ENCODE assay signal across 12 mouse cellular contexts in genomic region chr13:71239782-71240181, GRCm38 (mm10).
"Had no signal": no experiment of that assay in that cellular context is flagged by ENCODE, and none has a peak within 500 bp of the region (broad histone marks: within the 10 kb centered on the region; RNA-seq: fewer than 3 reads in every experiment).

No protein-coding gene starts in this region.

- DNase-seq: kidney, adult 11 months; kidney, adult 9 months; kidney, postnatal 14 days; layer of hippocampus, adult 9-11 months; liver; liver, embryonic 13.5 days; liver, postnatal 0 days; right cerebral cortex, postnatal 25 days; thymus, postnatal 4 days had no signal

- H3K27ac ChIP-seq: limb, embryonic 12.5 days; liver, embryonic 13.5 days; lung, embryonic 15.5 days; midbrain, embryonic 15.5 days had no signal

- ATAC-seq: liver, postnatal 0 days; midbrain, embryonic 15.5 days had no signal

- H3K4me1 ChIP-seq: liver, embryonic 13.5 days; lung, embryonic 15.5 days; midbrain, embryonic 15.5 days had no signal

- H3K4me3 ChIP-seq: limb, embryonic 12.5 days; liver, embryonic 13.5 days; lung, embryonic 15.5 days; midbrain, embryonic 15.5 days had no signal

- H3K36me3 ChIP-seq: limb, embryonic 12.5 days; liver, embryonic 13.5 days; lung, embryonic 15.5 days; midbrain, embryonic 15.5 days had no signal

- H3K9ac ChIP-seq: limb, embryonic 12.5 days; liver, embryonic 13.5 days; liver, postnatal 0 days; lung, embryonic 15.5 days; midbrain, embryonic 15.5 days had no signal

- H3K4me2 ChIP-seq: limb, embryonic 12.5 days; liver, embryonic 13.5 days; lung, embryonic 15.5 days; midbrain, embryonic 15.5 days had no signal

- H3K9me3 ChIP-seq: limb, embryonic 12.5 days; liver, embryonic 13.5 days; lung, embryonic 15.5 days; midbrain, embryonic 15.5 days had no signal

- H3K27me3 ChIP-seq: liver, embryonic 13.5 days; lung, embryonic 15.5 days; midbrain, embryonic 15.5 days had no signal
